Mouse (Mus musculus): Measurements from ENCODE around the gene Rhof.

GRCm38 (mm10) chr5:123151707-123152362 lies 19.3 kb upstream of the Rhof start:
- TF ChIP-seq CTCF (IDR thresholded peaks at IDR 0.05; ENCODE audit: extremely low read depth, insufficient read depth, insufficient read length, insufficient replicate concordance) = no peak
- TF ChIP-seq POLR2A (IDR thresholded peaks at IDR 0.05; ENCODE audit: low read depth, low read length) = no peak

Data from spleen, adult 2 months (tissue).